Mouse (Mus musculus) lung, embryonic 16.5 days (tissue): ENCODE measurements around the gene Heg1. TPM values are rescaled to one million over a fixed set of nuclear protein-coding genes. Genes with fewer than 3 reads are reported as not detected.

Experiments
- ATAC-seq: fragments of 200-750 bp; cut with Nextera tagmentation; 2 replicates; pipeline ENCODE4 v1.8.0; 2017; ENCODE audit warnings: low read depth, mild to moderate bottlenecking, moderate library complexity
- H3K27ac ChIP-seq: fragments of 300-500 bp; sonication (generic); 2 replicates; pipeline ENCODE4 v1.5.1; 2014; ENCODE audit warnings: mild to moderate bottlenecking, control low read depth, low read length
- H3K27me3 ChIP-seq: fragments of 300-500 bp; sonication (generic); 2 replicates; pipeline ENCODE4 v1.6.1; 2014; ENCODE audit warnings: low read depth, low read length, mixed read lengths; ENCODE audit not compliant: control insufficient read depth, insufficient read depth
- H3K36me3 ChIP-seq: fragments of 300-500 bp; sonication (generic); 2 replicates; pipeline ENCODE4 v1.6.1; 2014; ENCODE audit warnings: low read length; ENCODE audit not compliant: control insufficient read depth, insufficient read depth
- H3K4me1 ChIP-seq: fragments of 300-500 bp; sonication (generic); replicated peaks from 2 replicates; pipeline ENCODE4 v1.6.1; 2014; ENCODE audit warnings: low read length, mixed read lengths; ENCODE audit not compliant: control insufficient read depth, insufficient read depth
- H3K4me2 ChIP-seq: fragments of 300-500 bp; sonication (generic); 2 replicates; pipeline ENCODE4 v1.6.1; 2014; ENCODE audit warnings: low read depth, low read length, control low read depth
- H3K4me3 ChIP-seq: fragments of 300-500 bp; sonication (generic); 2 replicates; pipeline ENCODE4 v1.5.1; 2014; ENCODE audit warnings: mild to moderate bottlenecking, low read length, control low read depth
- H3K9ac ChIP-seq: fragments of 300-500 bp; sonication (generic); 2 replicates; pipeline ENCODE4 v1.6.1; 2014; ENCODE audit warnings: low read length, control low read depth
- H3K9me3 ChIP-seq: fragments of 300-500 bp; sonication (generic); 2 replicates; pipeline ENCODE4 v1.6.1; 2016; ENCODE audit warnings: low read length; ENCODE audit not compliant: control insufficient read depth
- WGBS: fragments of 180-500 bp; shearing (Covaris S2); extraction: QIAGEN DNeasy Blood & Tissue Kit; methylation state at CpG from one replicate; pipeline ENCODE4 v1.1.7; 2014; 5-methylcytosine and 5-hydroxymethylcytosine counted together
- polyA plus RNA-seq: library from polyadenylated mRNA; unstranded; fragments of >200 nt; fragmentation: Nextera tagmentation; extraction: Ambion mirVana; gene quantifications from 2 replicates; pipeline ENCODE4 v1.2.1, GENCODE M21; 2015

Gene Heg1
- polyA plus RNA-seq, 1 experiment from 2014 or later = 19.2 TPM

GRCm38 (mm10) chr16:33714271-33714670, 30.1 kb downstream of the Heg1 start:
- H3K4me2 ChIP-seq = peak overlapping the region; percentile 47
- H3K9me3 ChIP-seq = no peaks in the 10 kb centered on the region
- H3K9ac ChIP-seq = 0 out of 2 replicates have a peak overlapping the region, but pooled peaks have one; percentile 24
- H3K4me1 ChIP-seq = no peaks in the 10 kb centered on the region
- ATAC-seq = peak; percentile 91
- peak overlapping the region; percentile 38 for H3K4me3 ChIP-seq
- no peak overlapping the region; the same call in 1 of the 2 replicates for H3K27ac ChIP-seq
- WGBS = 7% methylated on average over 13 of the region's 13 CpGs
- no peaks in the 10 kb centered on the region for H3K27me3 ChIP-seq
- H3K36me3 ChIP-seq = no peaks in the 10 kb centered on the region

GRCm38 (mm10) chr16:33723241-33723640, 39.1 kb downstream of the Heg1 start:
- Histone ChIP-seq H3K27ac (no peak overlapping the region), H3K4me1 (no peaks in the 10 kb centered on the region), H3K36me3 (peaks cover 12% of the 10 kb centered on the region), H3K9me3 (peaks cover 6% of the 10 kb centered on the region), H3K9ac (no peak overlapping the region), H3K27me3 (no peaks in the 10 kb centered on the region), H3K4me3 (no peak overlapping the region), H3K4me2 (no peak overlapping the region)
- ATAC-seq = no peak
- WGBS = 91% methylated on average over 2 of the region's 2 CpGs

GRCm38 (mm10) chr16:33723983-33724382, 39.8 kb downstream of the Heg1 start:
- H3K9me3 ChIP-seq = peaks cover 6% of the 10 kb centered on the region
- no peak overlapping the region for H3K27ac ChIP-seq
- peaks cover 12% of the 10 kb centered on the region for H3K36me3 ChIP-seq
- H3K4me3 ChIP-seq = no peak overlapping the region
- WGBS = 96% methylated on average over 3 of the region's 3 CpGs
- H3K4me2 ChIP-seq = no peak overlapping the region
- no peaks in the 10 kb centered on the region for H3K4me1 ChIP-seq
- no peaks in the 10 kb centered on the region for H3K27me3 ChIP-seq
- no peak for ATAC-seq
- H3K9ac ChIP-seq = no peak overlapping the region

- no peak overlapping the region for H3K4me3 ChIP-seq
- H3K9ac ChIP-seq = no peak overlapping the region
- no peak overlapping the region for H3K4me2 ChIP-seq
- peaks cover 6% of the 10 kb centered on the region for H3K9me3 ChIP-seq
- no peaks in the 10 kb centered on the region for H3K27me3 ChIP-seq
- H3K4me1 ChIP-seq = no peaks in the 10 kb centered on the region
- 92% methylated on average over 17 of the region's 17 CpGs for WGBS
- no peak overlapping the region for H3K27ac ChIP-seq
- no peak for ATAC-seq
- H3K36me3 ChIP-seq = peaks cover 12% of the 10 kb centered on the region
Observed at GRCm38 (mm10) chr16:33726261-33726660, 42.1 kb downstream of the Heg1 start.

- ATAC-seq = no peak
- Histone ChIP-seq H3K27ac (no peak overlapping the region), H3K27me3 (no peaks in the 10 kb centered on the region), H3K4me2 (no peak overlapping the region), H3K36me3 (peaks cover 12% of the 10 kb centered on the region), H3K9me3 (peaks cover 6% of the 10 kb centered on the region), H3K9ac (no peak overlapping the region), H3K4me1 (no peaks in the 10 kb centered on the region), H3K4me3 (no peak overlapping the region)
- WGBS = 84% methylated on average over 7 of the region's 7 CpGs
Observed at GRCm38 (mm10) chr16:33726892-33727291, 42.7 kb downstream of the Heg1 start.

GRCm38 (mm10) chr16:33728427-33728826, 44.3 kb downstream of the Heg1 start:
- no peak overlapping the region for H3K4me3 ChIP-seq
- H3K36me3 ChIP-seq = peaks cover 15% of the 10 kb centered on the region
- H3K9ac ChIP-seq = no peak overlapping the region
- no peaks in the 10 kb centered on the region for H3K27me3 ChIP-seq
- peaks cover 6% of the 10 kb centered on the region for H3K9me3 ChIP-seq
- H3K4me2 ChIP-seq = no peak overlapping the region
- no peak overlapping the region for H3K27ac ChIP-seq
- WGBS = 71% methylated on average over 13 of the region's 13 CpGs
- H3K4me1 ChIP-seq = no peaks in the 10 kb centered on the region
- no peak for ATAC-seq

GRCm38 (mm10) chr16:33731291-33731690, 47.1 kb downstream of the Heg1 start:
- no peak for ATAC-seq
- Histone ChIP-seq H3K4me2 (no peak overlapping the region), H3K9ac (no peak overlapping the region), H3K36me3 (peaks cover 8% of the 10 kb centered on the region), H3K4me1 (no peaks in the 10 kb centered on the region), H3K27me3 (no peaks in the 10 kb centered on the region), H3K4me3 (no peak overlapping the region), H3K9me3 (no peaks in the 10 kb centered on the region), H3K27ac (no peak overlapping the region)
- 81% methylated on average over 12 of the region's 12 CpGs for WGBS

- no peak overlapping the region for H3K27ac ChIP-seq
Observed at GRCm38 (mm10) chr16:33732237-33732749, 48.1 kb downstream of the Heg1 start.

GRCm38 (mm10) chr16:33732846-33733580, 48.8 kb downstream of the Heg1 start:
- peaks cover 5% of the 10 kb centered on the region; the same call in 1 of the 2 replicates for H3K36me3 ChIP-seq
- no peaks in the 10 kb centered on the region for H3K4me1 ChIP-seq
- H3K9me3 ChIP-seq = no peaks in the 10 kb centered on the region
- ATAC-seq = no peak
- no peak overlapping the region for H3K27ac ChIP-seq
- no peak overlapping the region for H3K4me2 ChIP-seq
- no peaks in the 10 kb centered on the region for H3K27me3 ChIP-seq
- WGBS = 75% methylated on average over 15 of the region's 15 CpGs
- H3K9ac ChIP-seq = no peak overlapping the region
- H3K4me3 ChIP-seq = no peak overlapping the region

More at GRCm38 (mm10) chr16:33732237-33732749, 48.1 kb downstream of the Heg1 start:
- no peak for ATAC-seq
- no peaks in the 10 kb centered on the region for H3K27me3 ChIP-seq
- H3K4me3 ChIP-seq = no peak overlapping the region
- no peak overlapping the region for H3K9ac ChIP-seq
- no peaks in the 10 kb centered on the region for H3K4me1 ChIP-seq
- peaks cover 5% of the 10 kb centered on the region for H3K36me3 ChIP-seq
- no peak overlapping the region for H3K4me2 ChIP-seq
- 73% methylated on average over 6 of the region's 6 CpGs for WGBS
- no peaks in the 10 kb centered on the region for H3K9me3 ChIP-seq
